Mouse (Mus musculus) heart, postnatal 0 days (tissue): ENCODE measurements around the gene Krt26. TPM values are rescaled to one million over a fixed set of nuclear protein-coding genes. Genes with fewer than 3 reads are reported as not detected.

Experiments used
- ATAC-seq: fragments of 200-750 bp; cut with Nextera tagmentation; 2 replicates; pipeline ENCODE4 v1.8.0; 2017; ENCODE audit warnings: low read depth, moderate number of reproducible peaks, moderate library complexity; ENCODE audit not compliant: insufficient read depth
- DNase-seq: peaks from one replicate; pipeline ENCODE4 v3.0.0-alpha.2; 2016; ENCODE audit warnings: low spot score
- H3K27ac ChIP-seq: fragments of 300-500 bp; sonication (generic); 2 replicates; pipeline ENCODE4 v1.5.1; 2014; ENCODE audit warnings: low read depth, mild to moderate bottlenecking
- H3K27me3 ChIP-seq: fragments of 300-500 bp; sonication (generic); 2 replicates; pipeline ENCODE4 v1.6.1; 2014; ENCODE audit warnings: low read length, mixed read lengths; ENCODE audit not compliant: control insufficient read depth, insufficient read depth
- H3K36me3 ChIP-seq: fragments of 300-500 bp; sonication (generic); replicated peaks from 2 replicates; pipeline ENCODE4 v1.6.1; 2014; ENCODE audit warnings: low read length, mixed read lengths; ENCODE audit not compliant: control insufficient read depth, insufficient read depth
- H3K4me1 ChIP-seq: fragments of 300-500 bp; sonication (generic); 2 replicates; pipeline ENCODE4 v1.6.1; 2014; ENCODE audit warnings: antibody characterized with exemption; ENCODE audit not compliant: control insufficient read depth, insufficient read depth
- H3K4me2 ChIP-seq: fragments of 300-500 bp; sonication (generic); 2 replicates; pipeline ENCODE4 v1.6.1; 2014; ENCODE audit warnings: low read depth, mild to moderate bottlenecking, low read length, moderate library complexity
- H3K4me3 ChIP-seq: fragments of 300-500 bp; sonication (generic); 2 replicates; pipeline ENCODE4 v1.5.1; 2014; ENCODE audit warnings: low read depth, low read length
- H3K9ac ChIP-seq: fragments of 300-500 bp; sonication (generic); replicated peaks from 2 replicates; pipeline ENCODE4 v1.6.1; 2014; ENCODE audit warnings: low read depth, low read length, mixed read lengths
- H3K9me3 ChIP-seq: fragments of 300-500 bp; sonication (generic); replicated peaks from 2 replicates; pipeline ENCODE4 v1.6.1; 2016; ENCODE audit warnings: low read length; ENCODE audit not compliant: control insufficient read depth
- CTCF ChIP-seq: IDR thresholded peaks from 2 replicates; pipeline ENCODE4 v1.5.1; 2016; ENCODE audit warnings: antibody characterized with exemption, control low read depth, low read depth
- EP300 ChIP-seq: IDR thresholded peaks from 2 replicates; pipeline ENCODE4 v1.6.1; 2016; ENCODE audit warnings: antibody characterized with exemption, low read depth
- WGBS: fragments of 180-500 bp; shearing (Covaris S2); extraction: QIAGEN DNeasy Blood & Tissue Kit; methylation state at CpG from one replicate; pipeline ENCODE4 v1.1.7; 2014; 5-methylcytosine and 5-hydroxymethylcytosine counted together
- polyA plus RNA-seq: library from polyadenylated mRNA; unstranded; fragments of >200 nt; fragmentation: Nextera tagmentation; extraction: Ambion mirVana; gene quantifications from 2 replicates; pipeline ENCODE4 v1.2.1, GENCODE M21; 2015
- total RNA-seq: library from RNA; depleted of rRNA; stranded (reverse); fragments of >200 nt; gene quantifications from 2 replicates; pipeline ENCODE4 v1.2.3, GENCODE M21; 2014; ENCODE audit warnings: low replicate concordance; rRNA removed

Gene Krt26
- not detected in 2 replicates for total RNA-seq
- not detected in 2 replicates for polyA plus RNA-seq

DNA sequence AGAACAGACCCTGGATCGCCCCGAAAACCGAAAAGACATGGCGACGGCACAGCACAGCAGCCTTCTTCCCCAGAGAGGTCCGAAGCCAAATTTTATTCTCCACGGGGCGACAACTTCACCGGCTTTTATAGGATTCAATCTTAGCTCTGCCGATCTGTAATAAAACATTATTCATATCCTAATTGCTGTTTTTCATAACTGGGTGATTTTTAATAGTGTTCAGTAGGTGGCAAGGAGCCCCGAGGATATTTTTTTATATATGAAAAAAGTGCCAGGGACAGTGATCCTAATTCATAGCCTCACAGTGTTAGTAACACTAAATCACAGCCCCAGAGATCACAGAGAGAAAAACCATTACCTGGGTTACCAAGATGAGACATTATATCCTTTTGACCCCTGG, at the start of gene Krt26:
TSS of gene Krt26 (minus strand) at position 101 of the 400 bp plus-strand sequence.
- DNase-seq, result no peak
- Histone ChIP-seq H3K36me3 (no peaks in the 10 kb centered on the region), H3K27me3 (no peaks in the 10 kb centered on the region), H3K9me3 (no peaks in the 10 kb centered on the region), H3K9ac (no peak within 1 kb of the TSS), H3K4me2 (no peak within 1 kb of the TSS), H3K4me1 (no peaks in the 10 kb centered on the region), H3K4me3 (no peak within 1 kb of the TSS), H3K27ac (no peak within 1 kb of the TSS)
- WGBS, result 83% methylated on average over 11 of the region's 11 CpGs
- TF ChIP-seq CTCF, result no peak
- no peak for TF ChIP-seq EP300
- ATAC-seq, result no peak

GRCm38 (mm10) chr11:99385813-99386721, 48.3 kb upstream of the Krt26 start:
- Histone ChIP-seq H3K36me3 (no peaks in the 10 kb centered on the region), H3K27ac (peak overlapping the region; percentile 91), H3K4me2 (peak overlapping the region; percentile 75), H3K4me1 (no peaks in the 10 kb centered on the region), H3K4me3 (peak overlapping the region; percentile 53), H3K27me3 (peaks cover 15% of the 10 kb centered on the region), H3K9ac (peak overlapping the region; percentile 57), H3K9me3 (no peaks in the 10 kb centered on the region)
- DNase-seq (peak; percentile 83), ATAC-seq (peak; percentile 97)
- TF ChIP-seq EP300 (peak; percentile 52; the same call in 1 of the 2 replicates), CTCF (no peak)
- WGBS, result 1% methylated on average over 71 of the region's 71 CpGs

- no peaks in the 10 kb centered on the region for H3K36me3 ChIP-seq
- no peak for TF ChIP-seq EP300
- peak; percentile 78 for TF ChIP-seq CTCF
- no peaks in the 10 kb centered on the region for H3K9me3 ChIP-seq
- H3K27ac ChIP-seq, result no peak overlapping the region
- peaks cover 21% of the 10 kb centered on the region for H3K27me3 ChIP-seq
- no peaks in the 10 kb centered on the region for H3K4me1 ChIP-seq
- WGBS, result 19% methylated on average over 5 of the region's 5 CpGs
- no peak overlapping the region for H3K4me2 ChIP-seq
- DNase-seq (no peak), ATAC-seq (no peak)
- H3K4me3 ChIP-seq, result no peak overlapping the region
- no peak overlapping the region for H3K9ac ChIP-seq
These were observed 41.8 kb upstream of the Krt26 start for GRCm38 (mm10) chr11:99379568-99379967.

DNA sequence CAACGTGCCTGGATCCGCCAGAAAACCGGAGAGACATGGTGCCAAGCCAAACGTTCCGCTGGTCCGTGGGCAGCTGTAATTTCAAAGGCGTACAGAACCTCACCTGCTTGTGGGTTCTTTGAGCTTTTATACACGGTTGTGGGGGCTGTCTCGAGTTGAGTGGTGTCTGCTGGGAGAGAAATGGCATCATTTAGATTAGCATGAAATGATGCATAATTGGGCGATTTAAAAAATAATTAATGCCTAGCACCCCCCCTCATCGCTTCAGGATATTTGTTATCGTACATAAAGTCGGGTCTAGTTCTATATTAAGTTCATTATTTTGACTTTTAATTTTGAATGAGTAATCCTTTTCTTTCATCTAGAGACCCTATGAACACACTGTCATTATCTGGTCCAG, 37.0 kb upstream of the Krt26 start, which contains the start of gene Krt28:
TSS of gene Krt28 (minus strand) at position 101 of the 400 bp plus-strand sequence.
- no peak for DNase-seq
- Histone ChIP-seq H3K27ac (no peak within 1 kb of the TSS), H3K9me3 (no peaks in the 10 kb centered on the region), H3K4me1 (no peaks in the 10 kb centered on the region), H3K36me3 (no peaks in the 10 kb centered on the region), H3K4me2 (no peak within 1 kb of the TSS), H3K27me3 (0 out of 2 replicates have a peak, but pooled peaks cover 7% of the 10 kb centered on the region), H3K4me3 (no peak within 1 kb of the TSS), H3K9ac (no peak within 1 kb of the TSS)
- WGBS, result 77% methylated on average over 13 of the region's 13 CpGs
- ATAC-seq, result no peak
- TF ChIP-seq CTCF (no peak), EP300 (no peak)

DNA sequence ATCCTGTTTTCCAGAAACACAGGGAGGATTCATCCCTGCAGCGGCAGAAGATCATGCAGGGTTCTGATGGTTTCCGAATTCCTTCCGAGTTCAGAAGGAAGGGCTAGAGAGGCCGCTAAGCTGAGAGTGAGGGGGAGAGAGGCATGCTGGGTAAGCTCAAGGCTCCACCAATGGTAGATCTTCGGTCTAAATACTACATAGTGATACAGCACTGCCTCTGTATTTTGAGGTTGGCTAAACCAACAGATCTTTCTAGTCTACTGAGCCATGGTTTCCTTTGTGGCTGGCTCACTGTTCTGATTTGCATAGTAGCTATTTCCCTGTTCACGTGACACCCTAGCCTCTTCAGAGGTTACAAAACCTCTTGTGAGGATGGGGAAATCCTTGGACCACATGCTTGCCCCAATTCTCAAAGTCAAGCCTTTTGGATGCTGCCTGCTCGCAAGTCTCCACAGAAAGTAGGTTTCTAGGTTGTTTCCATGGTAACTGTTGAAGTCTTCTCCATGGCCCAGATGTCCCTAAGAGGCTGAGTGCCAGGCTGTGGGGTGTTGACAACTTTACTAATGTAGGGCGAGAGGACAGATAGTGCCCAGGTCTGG, 32.2 kb upstream of the Krt26 start:
- Histone ChIP-seq H3K9me3 (no peaks in the 10 kb centered on the region), H3K27ac (no peak overlapping the region), H3K4me3 (no peak overlapping the region), H3K4me1 (no peaks in the 10 kb centered on the region), H3K9ac (no peak overlapping the region), H3K27me3 (0 out of 2 replicates have a peak, but pooled peaks cover 4% of the 10 kb centered on the region), H3K36me3 (no peaks in the 10 kb centered on the region), H3K4me2 (no peak overlapping the region)
- DNase-seq (no peak), ATAC-seq (no peak)
- 78% methylated on average over 8 of the region's 8 CpGs for WGBS
- TF ChIP-seq EP300 (no peak), CTCF (no peak)
